Mouse (Mus musculus) thymus, postnatal 10 days (tissue): ENCODE measurements at regions not wholly inside any gene's neighbourhood (a gene's known extent, or its start where the extent isn't known, plus 50 kb on each side); places are given as distances from the start of the nearest gene placed in this dataset.

Source experiments
- DNase-seq, 2 experiments: peaks; one replicate each; pipeline ENCODE4 v3.0.0; 2021; ENCODE audit warnings: low spot score in 2 of 2

GRCm38 (mm10) chr6:103312149-103312548 lies 198.2 kb upstream of the Chl1 start:
- DNase-seq, result no peak

DNA sequence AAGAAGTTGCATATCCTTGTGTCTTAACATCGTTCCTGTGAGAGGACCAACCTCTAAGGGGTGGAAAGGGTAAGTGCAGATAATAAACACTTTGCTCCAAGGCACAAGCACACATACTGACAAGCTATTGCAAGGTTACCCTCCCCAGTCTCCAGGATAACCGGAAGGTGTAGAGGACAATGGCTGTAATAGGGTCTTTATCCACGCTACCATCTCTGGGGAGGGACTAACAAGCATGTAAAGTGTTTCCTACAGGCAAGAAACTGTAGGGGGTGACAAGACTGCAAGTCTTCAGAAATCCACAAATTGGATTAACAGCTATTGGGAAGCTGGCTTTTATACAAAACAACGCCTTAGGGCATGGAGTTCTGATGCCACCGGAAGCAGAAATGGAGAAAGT lies 197.5 kb upstream of the Chl1 start:
- DNase-seq, result no peak

GRCm38 (mm10) chr6:103318081-103318480 lies 192.3 kb upstream of the Chl1 start:
- DNase-seq, result no peak

- DNase-seq, result no peak
Measured at GRCm38 (mm10) chr6:103318677-103319359, 191.6 kb upstream of the Chl1 start.

DNA sequence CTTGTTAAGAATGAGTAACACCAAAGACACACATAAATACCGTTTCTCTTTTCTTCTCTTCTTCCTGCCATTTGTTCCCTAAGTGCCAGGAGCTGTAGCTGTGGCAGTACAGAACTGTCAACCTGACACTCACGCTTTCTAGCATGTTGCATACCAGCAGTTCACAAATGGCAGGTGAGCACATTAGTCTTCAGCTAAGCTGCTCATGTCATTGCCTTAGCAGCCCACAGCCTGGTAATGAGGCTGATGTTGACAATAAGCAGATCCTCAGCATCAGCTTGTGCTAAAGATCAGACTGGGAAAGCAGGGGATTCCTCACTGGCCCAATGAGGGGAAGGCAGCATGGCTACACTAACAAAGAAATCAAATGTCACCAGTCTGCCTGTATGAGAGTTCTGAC lies 190.4 kb upstream of the Chl1 start:
- no peak for DNase-seq

DNA sequence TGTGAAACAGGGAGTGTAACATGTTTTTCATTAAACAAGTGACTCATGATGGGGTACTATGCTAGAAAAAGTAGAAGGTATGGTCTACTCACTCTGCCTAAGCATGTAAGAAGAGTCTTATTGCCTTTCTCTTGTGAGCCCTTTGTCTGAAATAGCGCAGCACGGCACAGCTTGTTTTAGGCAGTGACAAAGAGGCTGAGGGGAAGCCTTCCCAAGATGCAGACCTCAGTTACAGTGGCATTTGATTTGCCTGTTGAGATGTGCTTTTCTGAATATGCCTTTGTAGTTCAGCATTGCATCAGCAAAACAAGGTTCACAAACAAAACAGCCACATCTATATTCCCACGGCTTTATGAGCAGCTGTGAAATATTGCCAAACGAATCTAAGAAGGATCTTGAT lies 189.8 kb upstream of the Chl1 start:
- no peak for DNase-seq

- no peak for DNase-seq
Measured at GRCm38 (mm10) chr6:103321058-103321457, 189.3 kb upstream of the Chl1 start.

- DNase-seq, result no peak
Measured at GRCm38 (mm10) chr6:103322442-103322841, 187.9 kb upstream of the Chl1 start.

DNA sequence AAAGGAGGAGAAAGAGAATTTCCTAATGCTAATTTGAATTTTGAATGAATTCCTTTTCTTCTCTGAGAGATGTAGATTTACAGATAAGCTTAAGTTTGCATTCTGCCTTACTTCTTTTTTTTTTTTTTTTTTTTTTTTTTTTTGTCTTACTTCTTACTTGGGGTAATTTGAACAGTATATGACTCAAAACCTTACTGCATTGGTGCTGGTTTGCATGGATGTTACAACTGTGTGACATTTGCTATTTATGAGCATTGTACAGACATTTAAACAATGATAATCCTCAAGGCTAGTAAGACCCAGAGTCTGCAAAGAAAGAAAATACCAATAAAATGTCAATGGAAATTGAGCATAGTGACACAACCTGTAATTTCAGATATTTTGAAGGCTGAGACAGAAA lies 174.7 kb upstream of the Chl1 start:
- no peak for DNase-seq

DNA sequence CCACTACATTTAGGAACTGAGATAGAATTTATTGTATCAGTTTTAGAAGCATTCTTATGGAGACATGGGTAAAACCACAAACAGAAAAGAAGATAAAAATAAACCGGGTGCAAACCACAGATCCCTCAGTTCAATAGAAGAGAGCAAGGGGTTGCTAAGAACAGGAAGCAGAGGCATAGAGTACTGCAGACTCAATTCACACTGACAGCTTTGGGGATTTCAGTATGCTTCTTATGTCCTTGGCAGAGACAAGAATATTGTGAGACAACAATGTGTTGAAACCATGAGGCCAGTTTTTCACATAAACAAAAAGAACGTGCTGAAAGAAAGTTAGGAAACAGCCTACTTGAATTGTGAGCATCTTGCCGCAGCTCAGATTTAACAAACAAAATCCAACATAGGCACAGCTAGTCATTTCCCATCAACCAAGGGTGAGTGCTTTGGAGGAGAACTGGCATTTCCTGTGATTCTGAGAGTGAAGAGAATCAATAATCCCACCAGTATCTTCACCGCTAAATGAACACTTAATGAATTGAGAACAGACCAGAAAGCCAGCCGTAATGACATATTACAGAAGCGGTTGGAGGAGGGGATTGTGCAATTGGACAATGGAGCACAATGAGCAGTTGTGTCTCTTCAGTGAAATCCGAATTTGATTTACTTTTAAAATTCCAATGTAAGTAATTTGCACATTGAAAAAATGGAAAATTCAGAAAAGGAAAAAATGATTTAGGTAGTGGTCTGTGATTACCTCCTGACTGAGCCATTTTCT lies 170.2 kb upstream of the Chl1 start:
- peak in 1 of 2 experiments; percentile 32 for DNase-seq

DNA sequence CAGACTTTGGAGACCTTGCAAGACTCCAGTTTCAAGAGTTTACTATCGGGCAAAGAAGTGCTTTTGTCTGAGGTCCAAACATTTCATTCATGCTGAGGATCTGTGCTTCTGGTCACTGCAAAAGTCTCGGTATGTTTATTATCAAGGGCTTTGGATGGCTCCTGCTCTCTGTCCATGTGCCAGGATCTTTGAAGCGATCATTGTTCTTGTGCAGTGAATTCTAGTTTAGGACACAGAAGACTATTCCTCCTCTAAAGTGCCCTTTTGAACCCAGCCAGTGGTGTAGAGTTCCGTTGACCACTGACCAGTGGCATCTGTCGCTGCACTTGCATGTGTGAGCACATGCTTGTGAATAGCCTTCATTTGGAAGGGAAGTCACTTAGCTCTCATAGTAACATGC lies 166.9 kb upstream of the Chl1 start:
- DNase-seq, result no peak

- no peak for DNase-seq
Measured at GRCm38 (mm10) chr6:103344413-103344812, 166.0 kb upstream of the Chl1 start.

DNA sequence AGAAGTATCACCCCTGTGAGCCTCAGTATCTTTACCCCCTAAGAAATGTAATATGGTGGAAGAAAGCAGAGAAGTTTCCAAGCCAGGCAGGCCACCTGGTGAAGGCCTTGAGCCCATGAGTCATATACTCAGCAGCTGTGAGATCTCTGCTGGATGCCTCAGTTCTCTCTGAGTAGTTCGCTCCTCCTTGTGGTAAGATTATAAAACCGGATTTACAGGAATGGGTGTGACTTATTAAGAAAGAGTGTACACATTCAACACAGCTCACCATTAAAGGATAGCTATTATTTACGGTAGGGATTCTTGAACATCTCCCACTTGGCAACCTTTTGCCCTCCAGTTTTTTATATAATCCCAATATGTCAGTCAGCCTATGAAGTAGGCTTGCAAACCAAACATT lies 165.2 kb upstream of the Chl1 start:
- DNase-seq, result no peak

DNA sequence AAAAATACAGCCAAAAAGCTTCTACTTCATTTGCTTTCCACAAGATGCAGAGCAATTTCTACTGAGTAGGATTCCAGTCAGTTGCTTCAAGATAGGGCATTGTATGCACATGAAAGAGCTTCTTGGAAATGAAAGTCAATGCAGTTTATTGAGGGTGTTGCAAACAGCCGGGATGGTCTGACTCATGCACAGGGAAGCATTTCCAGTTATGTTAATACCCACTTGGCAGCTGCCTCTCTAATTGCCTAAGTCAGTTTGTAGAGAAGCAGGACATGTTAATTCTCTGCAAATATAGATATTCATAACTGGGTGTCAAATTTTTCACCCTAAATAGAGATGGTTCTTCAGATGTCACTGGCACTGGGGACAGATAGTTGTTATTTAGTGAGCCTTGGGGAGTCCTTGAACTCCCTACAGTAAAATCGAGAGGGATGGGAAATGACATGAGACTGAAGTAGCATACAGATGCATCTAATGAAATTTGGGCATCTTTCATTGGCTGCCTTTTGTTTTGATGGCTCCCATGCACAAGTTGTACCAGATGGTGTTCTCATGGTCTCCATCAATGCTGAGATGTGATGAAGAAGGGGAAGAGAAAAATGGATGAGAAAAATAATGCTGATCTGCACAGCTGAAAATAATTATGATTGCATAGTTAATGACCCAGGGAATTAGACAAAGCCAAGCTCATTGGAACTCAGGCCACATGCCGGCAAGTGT lies 157.8 kb upstream of the Chl1 start:
- DNase-seq, result no peak

GRCm38 (mm10) chr6:103353346-103353745 lies 157.0 kb upstream of the Chl1 start:
- DNase-seq, result no peak

DNA sequence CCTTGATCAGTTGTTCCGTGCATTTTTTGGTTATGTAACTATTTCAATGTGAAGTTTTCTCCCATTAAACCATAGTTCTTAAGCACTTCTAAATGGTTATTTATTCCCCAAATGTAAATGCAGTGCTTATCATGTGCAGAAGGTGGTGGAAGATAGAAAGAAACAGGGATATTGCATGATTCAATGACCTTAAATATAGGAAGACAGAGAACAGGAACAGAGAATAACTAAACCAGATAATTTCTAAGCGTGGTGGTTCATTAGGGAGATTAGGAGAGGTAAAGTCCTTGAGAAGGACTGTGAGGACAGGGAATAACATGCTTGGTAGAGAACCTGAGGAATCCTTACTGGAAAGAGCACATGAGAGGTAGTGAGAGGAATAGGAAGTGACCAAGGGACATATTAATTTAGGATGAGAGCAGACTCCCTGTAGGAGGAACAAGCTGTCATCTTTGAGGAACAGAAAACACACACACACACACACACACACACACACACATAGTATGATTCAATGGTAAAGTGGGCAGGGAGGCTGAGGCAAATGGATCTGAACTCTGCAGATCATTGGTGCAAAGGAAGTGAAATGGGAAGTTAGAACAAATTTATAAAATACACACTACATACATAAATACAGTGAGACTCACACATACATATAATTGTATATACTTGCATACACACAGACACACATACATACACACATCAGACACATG lies 143.4 kb upstream of the Chl1 start:
- DNase-seq, result no peak

GRCm38 (mm10) chr6:103374956-103375355 lies 135.4 kb upstream of the Chl1 start:
- DNase-seq, result no peak

- no peak for DNase-seq
Measured at GRCm38 (mm10) chr6:103377277-103377676, 133.1 kb upstream of the Chl1 start.

- DNase-seq, result no peak
Measured at GRCm38 (mm10) chr6:103378047-103378446, 132.3 kb upstream of the Chl1 start.

- no peak for DNase-seq
Measured at GRCm38 (mm10) chr6:103381030-103381429, 129.4 kb upstream of the Chl1 start.

- no peak for DNase-seq
Measured at GRCm38 (mm10) chr6:103381930-103382329, 128.5 kb upstream of the Chl1 start.

- no peak for DNase-seq
Measured at GRCm38 (mm10) chr6:103386591-103386990, 123.8 kb upstream of the Chl1 start.
